Mouse (Mus musculus): ENCODE results near the gene Crbn.

Crbn gene

DNA sequence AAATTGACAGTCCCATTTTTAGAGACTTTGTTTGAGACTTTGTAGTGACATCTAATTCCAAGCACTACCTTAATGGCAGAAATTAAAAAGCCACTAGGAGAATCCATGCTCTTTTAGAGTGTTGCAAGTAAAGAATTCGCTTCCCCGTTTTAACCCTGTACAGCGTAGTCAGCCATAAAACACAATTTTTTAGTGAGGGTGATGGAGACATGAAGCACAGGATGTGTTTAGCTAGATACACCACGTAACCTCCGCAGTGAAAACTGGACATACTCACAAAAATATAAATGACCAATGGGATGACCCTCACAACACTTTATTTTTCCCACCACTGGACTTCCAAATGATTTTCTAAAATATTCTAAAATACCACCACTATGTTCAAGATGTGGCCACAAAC, 52.6 kb downstream of the Crbn start:
- H3K27me3 ChIP-seq (ENCODE audit: control insufficient read depth, insufficient read depth, low read length, poor library complexity, severe bottlenecking) = no peaks in the 10 kb centered on the region
- DNase-seq (ENCODE audit: low read depth, low spot score) = no peak

DNA sequence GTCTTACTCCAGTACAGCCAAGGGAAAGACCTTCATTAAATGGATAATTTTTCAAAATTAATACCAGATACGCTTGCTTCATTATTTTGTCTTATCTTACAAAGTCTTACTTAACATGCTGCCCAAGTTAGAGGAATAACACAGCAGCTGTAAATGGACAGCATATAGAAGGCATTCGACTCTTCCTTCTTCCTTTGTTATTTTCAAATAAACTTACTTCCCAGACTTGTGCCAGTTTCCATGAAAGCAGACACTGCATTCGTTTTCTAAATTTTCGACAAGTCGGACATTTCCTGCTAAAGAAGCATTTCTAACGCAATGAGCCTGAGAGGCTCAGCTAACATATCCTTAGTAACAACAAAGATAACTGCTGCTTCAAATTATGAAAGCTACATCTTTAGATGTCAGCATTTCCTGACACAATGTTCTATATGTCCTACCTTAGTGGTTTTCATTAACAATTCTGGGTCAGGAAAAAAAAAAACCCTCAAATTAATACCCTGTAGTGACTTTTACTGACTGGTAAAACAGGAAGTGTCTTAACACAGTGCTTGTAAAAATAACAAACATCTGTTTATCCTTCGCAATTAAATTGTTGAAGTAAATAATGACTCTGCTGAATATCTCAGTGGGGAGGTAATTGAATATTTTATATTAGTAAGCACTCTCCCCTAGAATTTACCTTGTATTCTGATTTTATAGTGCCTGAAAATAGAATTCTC, 54.0 kb downstream of the Crbn start:
- DNase-seq (ENCODE audit: low read depth, low spot score) = no peak
- H3K36me3 ChIP-seq (ENCODE audit: control insufficient read depth, insufficient read depth, low read length, poor library complexity, severe bottlenecking) = no peaks in the 10 kb centered on the region

More for the DNA sequence above, 52.6 kb downstream of the Crbn start:
- H3K36me3 ChIP-seq (ENCODE audit: control insufficient read depth, insufficient read depth, low read length, poor library complexity, severe bottlenecking) = no peaks in the 10 kb centered on the region

DNA sequence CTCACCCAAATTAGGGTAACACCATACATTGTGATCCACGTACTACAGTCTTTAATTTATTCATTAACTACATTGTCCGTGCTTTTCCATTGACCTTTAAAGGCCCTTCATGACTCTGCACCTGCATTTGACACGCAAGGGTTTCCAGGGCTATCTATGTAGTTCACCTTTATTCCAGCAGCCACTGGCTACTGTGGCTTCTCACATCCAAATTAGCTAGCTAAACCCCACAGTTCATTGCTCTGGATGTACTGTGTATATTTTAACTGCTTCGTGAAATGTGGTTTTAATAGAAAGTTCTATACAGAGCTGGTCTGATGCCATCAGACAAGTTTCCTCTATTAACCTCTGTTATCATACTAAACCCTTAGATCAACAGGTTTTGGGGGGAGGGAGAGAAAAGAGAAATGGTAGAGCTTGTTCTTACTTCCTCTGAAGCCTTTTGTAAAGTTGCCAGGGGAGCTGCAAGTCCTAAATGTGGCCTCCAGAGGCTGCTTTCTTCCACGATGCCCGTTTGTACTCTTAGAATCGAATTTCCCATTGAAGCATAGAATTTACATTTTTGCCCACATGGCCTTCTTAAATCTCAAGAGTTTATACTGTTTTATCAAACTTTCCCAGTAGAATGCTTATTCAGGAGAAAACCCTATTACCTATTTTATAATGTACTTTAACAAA, 56.2 kb downstream of the Crbn start:
- no peaks in the 10 kb centered on the region for H3K27me3 ChIP-seq (ENCODE audit: control insufficient read depth, insufficient read depth, low read length, poor library complexity, severe bottlenecking)
- no peaks in the 10 kb centered on the region for H3K36me3 ChIP-seq (ENCODE audit: control insufficient read depth, insufficient read depth, low read length, poor library complexity, severe bottlenecking)
- peak; percentile 63 for DNase-seq (ENCODE audit: low read depth, low spot score)

More for the DNA sequence above, 54.0 kb downstream of the Crbn start:
- no peaks in the 10 kb centered on the region for H3K27me3 ChIP-seq (ENCODE audit: control insufficient read depth, insufficient read depth, low read length, poor library complexity, severe bottlenecking)

GRCm38 (mm10) chr6:106740244-106740825, 59.5 kb downstream of the Crbn start:
- no peak for DNase-seq (ENCODE audit: low read depth, low spot score)
- no peaks in the 10 kb centered on the region for H3K27me3 ChIP-seq (ENCODE audit: control insufficient read depth, insufficient read depth, low read length, poor library complexity, severe bottlenecking)
- H3K36me3 ChIP-seq (ENCODE audit: control insufficient read depth, insufficient read depth, low read length, poor library complexity, severe bottlenecking) = no peaks in the 10 kb centered on the region

- DNase-seq (ENCODE audit: low read depth, low spot score) = peak; percentile 60
- no peaks in the 10 kb centered on the region for H3K36me3 ChIP-seq (ENCODE audit: control insufficient read depth, insufficient read depth, low read length, poor library complexity, severe bottlenecking)
- H3K27me3 ChIP-seq (ENCODE audit: control insufficient read depth, insufficient read depth, low read length, poor library complexity, severe bottlenecking) = no peaks in the 10 kb centered on the region
Observed at GRCm38 (mm10) chr6:106738229-106738628, 61.6 kb downstream of the Crbn start.

DNA sequence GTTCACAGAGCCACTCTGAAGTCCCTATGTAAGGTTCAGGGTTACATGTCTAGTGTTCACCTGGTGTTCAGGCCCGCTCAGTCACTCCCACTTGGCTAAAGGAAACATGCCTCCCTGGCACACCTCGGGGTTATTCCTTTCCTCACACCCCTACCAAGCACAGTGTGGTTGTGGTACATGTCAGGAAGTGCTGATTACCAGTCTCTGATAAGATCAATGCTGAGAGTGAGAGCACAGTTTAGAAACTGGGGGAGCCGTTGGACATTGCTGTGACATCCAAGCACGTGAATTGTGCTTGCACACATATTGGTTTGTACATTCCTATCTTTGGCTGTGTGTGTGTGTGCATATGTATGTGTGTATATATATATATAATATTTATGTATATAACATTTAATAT, 67.3 kb downstream of the Crbn start:
- Histone ChIP-seq H3K27me3 (ENCODE audit: control insufficient read depth, insufficient read depth, low read length, poor library complexity, severe bottlenecking) (no peaks in the 10 kb centered on the region), H3K36me3 (ENCODE audit: control insufficient read depth, insufficient read depth, low read length, poor library complexity, severe bottlenecking) (no peaks in the 10 kb centered on the region)
- no peak for DNase-seq (ENCODE audit: low read depth, low spot score)

Data from splenic B cell, adult 2 months (primary cell).